Mouse (Mus musculus): Measurements from ENCODE around the gene Pcgf1.
A peak's percentile ranks its signal among the peaks of the same experiment; 100 is the strongest.

The Pcgf1 gene

DNA sequence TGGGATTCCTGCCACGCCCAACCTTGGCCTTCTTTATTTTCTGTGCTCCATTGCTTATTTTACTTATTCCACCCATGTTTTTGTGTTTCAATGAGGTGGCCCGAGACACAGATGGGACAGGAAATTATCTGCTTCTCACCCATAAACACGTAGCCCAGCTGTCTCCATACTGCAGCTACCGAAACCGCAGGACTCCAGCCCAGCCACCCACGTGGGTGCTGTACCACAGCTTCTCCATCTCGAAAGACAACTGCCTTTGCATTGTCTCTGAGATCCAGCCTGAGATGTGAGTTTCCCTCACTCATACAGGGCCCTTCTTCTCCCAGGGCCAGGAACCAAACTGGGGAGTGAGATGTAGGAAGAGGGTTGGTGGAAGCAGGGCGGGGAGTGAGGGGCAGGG lies 11.7 kb upstream of the Pcgf1 start:
- peak; percentile 45 for DNase-seq (ENCODE audit: low read depth, low spot score)

DNA sequence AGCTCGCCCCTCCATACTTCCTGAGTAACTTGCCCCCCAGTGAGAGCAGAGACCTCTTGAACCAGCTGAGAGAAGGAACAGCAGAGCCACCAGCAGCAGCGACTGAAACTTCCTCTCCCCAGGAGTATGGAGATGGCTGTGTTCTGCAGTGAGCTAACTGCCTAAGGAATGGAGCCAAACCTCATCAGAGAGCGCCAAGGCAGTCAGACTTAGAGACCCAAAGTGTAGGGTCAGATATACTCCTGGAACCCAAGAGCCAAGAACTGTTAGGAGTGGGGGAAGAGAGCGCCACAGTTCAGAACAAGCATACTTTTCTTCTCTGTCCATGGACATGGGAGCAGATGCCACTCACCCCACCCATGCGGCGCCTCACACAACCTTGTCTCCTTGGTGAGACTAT lies 11.2 kb upstream of the Pcgf1 start:
- no peak for DNase-seq (ENCODE audit: low read depth, low spot score)

DNA sequence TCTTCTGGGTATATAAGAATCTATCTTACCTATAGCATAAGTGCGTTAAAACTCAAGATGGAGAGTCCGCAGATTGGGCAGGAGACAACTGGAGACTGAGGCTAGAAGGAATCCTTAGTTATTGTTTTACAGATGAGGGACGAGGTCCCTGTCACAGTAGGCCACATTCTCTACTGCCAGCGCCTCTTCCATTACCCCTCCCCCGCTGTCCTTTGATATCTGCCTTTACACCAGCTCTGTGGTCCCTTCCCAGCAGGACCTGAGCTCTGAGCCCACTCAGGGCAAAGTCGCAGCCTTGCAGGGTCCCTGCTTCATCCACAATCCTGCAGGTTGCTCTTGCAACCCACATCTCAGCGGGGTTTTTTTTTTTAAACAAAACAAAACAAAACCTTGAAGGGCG lies 9.4 kb upstream of the Pcgf1 start:
- no peak for DNase-seq (ENCODE audit: low read depth, low spot score)

DNA sequence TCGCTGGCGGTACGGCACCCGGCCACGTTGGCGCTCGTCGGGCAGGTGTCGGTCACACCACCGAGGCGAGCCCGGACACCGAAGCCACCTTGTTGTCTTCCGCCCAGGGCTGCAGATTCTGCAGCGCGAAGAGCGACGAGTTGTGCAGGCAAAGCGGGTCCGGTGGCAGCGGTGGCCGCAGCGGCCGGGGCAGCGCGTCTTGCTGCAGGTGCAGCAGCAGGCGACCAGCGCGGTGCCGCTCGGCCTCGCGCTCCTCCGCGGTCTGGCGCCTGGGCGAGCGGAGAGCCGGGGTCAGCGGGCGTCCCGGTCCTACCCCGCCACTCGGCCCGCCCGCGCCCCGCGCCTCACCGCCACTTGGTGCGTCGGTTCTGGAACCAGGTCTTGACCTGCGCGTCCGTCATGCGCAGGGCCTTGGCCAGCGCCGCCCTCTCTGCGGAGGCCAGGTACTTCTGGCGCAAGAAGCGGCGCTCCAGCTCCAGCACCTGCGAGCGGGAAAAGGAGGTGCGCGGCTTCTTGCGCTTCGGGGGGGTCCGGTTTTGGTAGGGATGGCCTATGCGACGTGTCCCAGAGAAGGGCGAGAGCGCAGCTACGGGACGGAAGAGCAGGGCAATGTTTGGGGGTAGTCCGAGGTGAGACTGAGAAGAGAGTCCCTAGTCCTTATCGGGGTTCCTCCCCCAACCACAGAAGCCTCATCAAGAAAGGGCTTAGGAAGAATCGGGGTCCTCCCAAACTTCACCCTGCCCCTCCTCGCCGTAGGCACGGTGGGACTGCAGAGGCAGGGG lies 8.8 kb upstream of the Pcgf1 start:
- peak; percentile 26 for DNase-seq (ENCODE audit: low read depth, low spot score)

DNA sequence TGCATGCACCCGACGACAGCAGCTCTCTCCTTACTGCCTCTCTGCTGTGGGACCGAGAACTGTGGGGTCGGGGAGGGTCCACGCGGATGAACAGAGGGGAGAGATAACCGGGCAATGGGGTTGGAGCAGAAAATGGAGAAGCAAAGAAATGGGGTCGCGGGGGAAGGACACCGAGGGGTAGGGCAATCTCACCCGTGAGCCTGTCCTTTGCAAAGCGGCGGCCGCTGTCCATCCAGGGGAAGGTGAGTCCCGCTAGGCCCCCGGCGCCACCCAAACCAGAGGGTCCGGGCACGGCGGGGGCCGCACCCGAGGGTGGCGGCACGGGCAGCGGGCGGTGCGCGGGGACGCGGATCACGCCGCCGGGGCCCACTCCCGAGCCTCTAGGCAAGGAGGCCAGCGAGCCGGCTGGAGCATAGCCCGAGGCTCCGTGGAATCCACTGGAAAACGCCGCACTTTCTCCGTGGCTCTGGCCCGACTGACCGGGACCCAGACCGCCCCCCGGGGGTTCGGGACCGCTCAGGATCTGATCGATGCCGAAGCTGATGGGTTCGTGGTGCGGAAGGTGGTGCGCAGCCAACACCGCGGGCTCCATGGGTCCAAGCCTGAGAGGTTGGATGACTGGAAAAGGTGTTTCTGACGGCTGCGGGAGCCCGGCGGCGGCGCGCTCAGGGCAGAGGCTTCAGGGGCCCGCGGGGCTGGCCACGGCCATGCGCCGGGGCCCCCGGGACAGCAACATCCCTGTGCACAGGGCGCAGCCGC lies 8.0 kb upstream of the Pcgf1 start:
- peak; percentile 27 for DNase-seq (ENCODE audit: low read depth, low spot score)

DNA sequence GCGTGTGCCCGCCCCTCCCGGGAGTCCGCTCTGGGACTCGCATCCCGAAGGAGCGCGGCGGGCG lies 7.6 kb upstream of the Pcgf1 start, which contains the start of gene Tlx2:
Gene Tlx2, minus strand, starts transcription at position 47 of the 64 bp plus-strand sequence.
- no peak for DNase-seq (ENCODE audit: low read depth, low spot score)

DNA sequence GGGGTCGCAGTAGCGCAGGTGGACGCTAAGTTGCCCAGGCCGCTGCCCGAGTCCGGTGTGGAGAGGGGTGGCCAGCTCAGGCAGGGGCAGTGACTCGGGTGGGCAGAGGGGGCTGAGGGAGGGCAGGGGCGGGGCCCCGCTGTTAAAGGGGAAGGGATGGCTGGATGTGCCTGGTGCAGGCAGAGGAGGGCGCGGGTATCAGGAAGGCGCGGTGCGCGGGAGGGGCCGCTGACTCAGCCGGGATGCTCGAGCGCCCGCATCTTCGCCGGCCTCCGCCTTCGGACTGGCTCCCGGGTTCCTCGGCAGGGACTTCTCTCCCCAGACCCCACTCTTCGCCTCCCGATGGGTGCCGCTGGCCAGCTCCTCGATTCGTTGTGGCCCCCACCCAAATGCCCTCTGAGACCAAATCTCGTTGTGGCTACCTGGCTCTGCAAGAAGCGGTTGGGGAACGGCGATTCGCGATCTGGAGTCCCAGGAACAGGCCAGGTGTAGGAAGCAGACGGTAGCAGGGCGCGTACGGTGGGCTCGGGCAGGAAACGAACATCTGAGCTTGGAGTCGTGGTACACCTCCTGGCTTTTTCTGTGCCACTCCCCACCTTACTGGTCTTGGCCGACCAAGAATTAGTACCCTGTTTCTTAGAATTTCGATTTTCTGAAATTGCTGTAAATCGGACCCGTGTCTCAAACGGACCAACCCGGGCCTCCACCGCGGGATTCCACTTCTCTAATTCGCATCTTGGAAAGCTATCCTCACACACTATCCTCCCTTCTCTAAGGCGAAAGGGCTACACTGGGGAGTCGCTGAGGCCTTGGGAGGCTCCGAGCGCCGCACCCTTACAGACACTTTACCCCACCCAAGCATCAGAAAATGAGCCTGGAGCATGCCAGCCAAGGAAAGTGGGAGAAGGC lies 7.1 kb upstream of the Pcgf1 start:
- peak; percentile 47 for DNase-seq (ENCODE audit: low read depth, low spot score)

DNA sequence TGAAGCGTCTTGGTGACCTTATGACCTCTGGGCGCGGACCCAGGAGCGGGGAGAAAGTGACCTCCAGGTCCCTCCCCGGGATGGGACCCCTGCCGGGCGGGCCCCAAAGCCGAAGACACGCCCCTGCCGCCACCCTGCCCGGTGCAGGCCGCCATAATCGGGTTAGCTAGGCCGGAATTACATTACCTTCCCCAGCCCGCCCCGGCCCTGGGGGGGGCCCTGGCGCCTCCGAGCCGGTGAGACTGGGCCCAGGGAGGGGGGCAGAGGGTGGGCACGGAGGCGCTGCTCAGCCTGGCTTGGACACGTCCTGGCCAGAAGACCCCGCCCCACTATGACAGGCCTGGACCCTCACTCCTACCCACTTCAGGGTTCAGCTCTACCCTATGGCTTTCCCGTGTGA lies 6.4 kb upstream of the Pcgf1 start:
- no peak for DNase-seq (ENCODE audit: low read depth, low spot score)

DNA sequence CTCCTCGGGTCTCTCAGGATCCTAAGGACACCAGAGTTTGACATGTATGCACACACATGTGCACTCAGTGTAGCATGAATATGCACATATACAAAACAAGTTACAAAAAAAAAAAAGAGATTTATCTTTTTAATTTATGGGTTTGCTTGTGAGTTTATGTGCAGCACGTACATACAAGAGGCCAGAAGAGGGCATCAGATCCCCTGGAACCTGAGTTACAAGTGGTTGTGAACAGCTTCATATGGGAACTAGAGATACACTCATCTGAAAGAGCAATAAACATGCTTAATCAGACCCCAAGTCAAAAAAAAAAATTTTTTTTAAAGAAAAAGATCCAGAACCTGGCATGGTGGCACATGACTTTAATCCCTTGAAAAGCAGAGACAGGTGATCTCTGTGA lies 2.7 kb upstream of the Pcgf1 start:
- DNase-seq (ENCODE audit: low read depth, low spot score), result peak; percentile 71

DNA sequence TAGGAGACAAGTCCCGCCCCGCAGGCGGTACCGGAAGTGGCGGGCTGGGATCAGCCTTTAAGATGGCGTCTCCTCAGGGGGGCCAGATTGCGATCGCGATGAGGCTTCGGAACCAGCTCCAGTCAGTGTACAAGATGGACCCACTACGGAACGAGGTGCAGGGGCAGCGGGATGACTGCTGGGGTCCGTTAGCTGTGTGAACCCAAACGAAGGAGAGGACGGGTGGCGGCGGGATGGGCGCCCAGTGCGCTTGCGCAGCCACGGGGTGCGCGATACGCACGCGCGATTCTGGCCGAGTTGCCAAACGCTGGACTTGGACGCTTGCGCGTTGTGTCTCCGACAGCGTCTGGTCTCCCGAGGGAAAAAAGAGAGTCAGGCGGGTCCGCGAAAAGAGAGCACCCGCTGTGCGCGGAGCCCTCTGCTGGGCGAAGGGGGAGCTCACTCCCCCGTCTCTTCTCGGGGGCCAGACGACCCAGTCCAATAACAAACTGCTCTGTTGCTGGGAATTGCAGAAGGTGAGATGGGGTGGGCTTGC lies 722 bp downstream of the Pcgf1 start:
- DNase-seq (ENCODE audit: low read depth, low spot score), result peak; percentile 99

DNA sequence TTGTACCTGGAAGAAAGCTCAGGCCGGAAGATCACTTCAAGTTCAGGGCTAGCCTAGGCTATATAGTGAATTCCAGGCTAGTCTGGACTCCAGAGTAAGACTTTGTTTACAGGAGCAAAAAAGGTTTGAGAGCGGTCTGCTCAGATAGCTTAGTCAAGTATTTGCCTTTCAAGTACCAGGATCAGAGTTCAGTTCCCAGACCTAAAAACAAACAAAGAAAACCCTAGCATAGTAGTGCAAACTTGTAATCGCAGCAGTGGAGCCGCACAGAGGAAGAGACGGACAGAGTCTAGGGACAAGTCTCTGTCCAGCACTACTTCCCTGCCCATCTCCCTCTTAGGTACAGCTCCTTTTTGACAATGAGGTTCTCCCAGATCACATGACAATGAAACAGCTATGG lies 2.5 kb downstream of the Pcgf1 start:
- no peak for DNase-seq (ENCODE audit: low read depth, low spot score)

DNA sequence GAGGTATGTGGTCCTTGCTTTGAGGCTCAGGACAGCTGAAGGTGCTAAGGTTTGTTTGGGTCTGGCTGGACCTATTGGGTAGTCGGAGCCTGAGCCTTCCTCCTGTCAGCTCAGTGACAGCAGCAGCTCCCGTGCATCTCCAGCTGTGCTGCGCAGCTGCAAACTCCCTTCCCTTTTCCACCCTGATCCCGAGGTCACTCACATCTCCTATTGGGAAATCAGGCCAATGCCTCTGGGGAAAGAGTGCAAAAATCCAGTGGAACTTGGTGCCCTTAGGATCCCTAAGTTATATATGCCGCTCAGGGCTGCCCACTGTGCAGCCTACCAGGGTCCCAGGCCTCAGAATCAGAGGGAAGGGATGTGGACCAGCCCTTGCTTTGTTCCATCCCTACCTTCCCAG lies 5.8 kb downstream of the Pcgf1 start:
- DNase-seq (ENCODE audit: low read depth, low spot score), result no peak

DNA sequence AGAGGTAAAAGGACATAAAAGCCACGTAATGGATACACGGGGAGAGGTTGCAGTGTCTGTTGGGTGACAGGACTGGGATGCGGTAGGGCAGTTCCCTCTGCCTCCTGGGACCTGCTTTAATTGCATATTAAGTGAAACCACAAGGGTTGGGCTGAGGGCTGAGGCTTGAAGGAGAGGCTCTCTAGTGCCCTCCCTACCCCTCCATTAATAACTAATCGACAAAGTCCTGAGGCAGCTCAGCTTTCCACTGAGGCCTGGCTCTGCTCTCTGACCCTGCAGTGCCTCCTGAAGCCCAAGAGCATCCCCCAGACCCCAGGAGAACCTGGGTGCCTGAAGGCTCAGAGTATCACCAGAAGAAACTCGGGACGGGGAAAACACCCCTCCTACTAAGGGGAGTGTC lies 6.8 kb downstream of the Pcgf1 start:
- DNase-seq (ENCODE audit: low read depth, low spot score), result no peak

DNA sequence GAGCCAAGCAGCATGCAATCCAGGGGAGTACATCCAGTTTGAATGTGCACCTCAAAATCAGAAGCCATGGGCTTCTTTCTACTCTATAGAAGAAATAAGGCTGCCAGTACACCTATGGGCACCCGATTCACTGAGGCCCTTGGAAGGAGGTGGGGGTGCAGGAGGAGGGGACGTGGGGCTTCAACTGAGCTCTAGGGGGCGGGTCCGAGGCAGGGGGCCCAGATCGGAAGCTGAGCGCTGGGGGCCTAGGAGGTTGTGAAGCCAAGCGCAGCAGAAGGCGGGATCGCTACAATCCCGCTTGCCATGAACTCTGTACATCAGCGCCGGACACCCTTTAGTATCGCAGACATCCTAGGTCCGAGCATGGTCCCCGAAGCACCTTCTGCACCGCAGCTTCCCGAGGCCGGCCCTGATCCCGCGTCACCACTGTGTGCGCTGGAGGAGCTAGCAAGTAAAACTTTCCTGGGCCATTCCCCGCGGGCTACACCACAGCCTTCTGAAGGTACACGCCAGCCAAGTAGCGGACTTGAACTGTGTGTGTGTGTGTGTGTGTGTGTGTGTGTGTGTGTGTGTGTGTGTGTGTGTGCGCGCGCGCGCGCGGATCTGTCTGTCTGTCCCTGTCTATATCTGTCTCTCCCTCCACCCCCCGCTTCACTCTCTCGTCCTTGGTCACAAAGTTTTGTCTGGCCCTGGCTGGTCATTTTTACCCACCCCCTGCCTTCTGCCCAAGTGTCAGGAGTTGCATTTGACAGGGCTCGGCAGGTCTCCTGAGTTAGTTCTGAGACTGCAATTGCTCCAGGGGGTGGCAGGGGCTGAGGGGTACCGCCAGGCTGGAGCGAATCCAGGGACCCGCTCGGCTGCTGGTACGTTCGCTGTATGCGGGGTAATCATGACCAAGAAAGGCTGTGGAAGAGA lies 8.7 kb downstream of the Pcgf1 start, which contains the start of gene Lbx2:
Gene Lbx2, plus strand, starts transcription at position 247 of the 915 bp plus-strand sequence.
- DNase-seq (ENCODE audit: low read depth, low spot score), result peak; percentile 38

DNA sequence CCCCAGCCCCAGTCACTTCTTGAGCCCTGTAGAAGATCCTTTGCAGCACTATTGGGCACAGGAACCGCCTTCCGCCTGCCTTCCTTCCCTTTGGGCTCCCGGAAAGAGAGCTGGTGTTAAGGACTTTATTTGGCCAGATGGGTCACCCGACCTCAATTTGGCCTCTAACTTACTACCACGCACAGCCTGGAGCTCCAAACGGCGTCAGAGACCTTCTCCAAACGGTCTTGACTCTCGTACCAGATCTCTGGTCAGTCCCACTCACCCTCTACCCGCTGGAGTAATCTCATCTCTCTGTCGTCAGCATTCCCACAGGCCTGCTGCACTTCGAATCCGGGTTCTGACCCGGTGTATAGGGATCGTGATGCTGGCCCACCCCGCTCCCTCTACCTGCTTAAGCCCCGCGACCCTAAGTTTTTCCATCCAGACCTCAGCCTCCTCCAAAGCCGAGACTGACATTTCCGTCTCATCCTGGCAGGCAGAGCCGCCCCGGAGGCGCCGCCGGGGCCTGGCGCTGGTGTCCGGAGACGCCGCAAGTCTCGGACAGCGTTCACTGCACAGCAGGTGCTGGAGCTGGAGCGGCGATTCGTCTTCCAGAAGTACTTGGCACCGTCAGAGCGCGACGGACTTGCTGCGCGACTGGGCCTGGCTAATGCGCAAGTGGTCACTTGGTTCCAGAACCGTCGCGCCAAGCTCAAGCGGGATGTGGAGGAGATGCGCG lies 9.7 kb downstream of the Pcgf1 start:
- DNase-seq (ENCODE audit: low read depth, low spot score), result no peak

DNA sequence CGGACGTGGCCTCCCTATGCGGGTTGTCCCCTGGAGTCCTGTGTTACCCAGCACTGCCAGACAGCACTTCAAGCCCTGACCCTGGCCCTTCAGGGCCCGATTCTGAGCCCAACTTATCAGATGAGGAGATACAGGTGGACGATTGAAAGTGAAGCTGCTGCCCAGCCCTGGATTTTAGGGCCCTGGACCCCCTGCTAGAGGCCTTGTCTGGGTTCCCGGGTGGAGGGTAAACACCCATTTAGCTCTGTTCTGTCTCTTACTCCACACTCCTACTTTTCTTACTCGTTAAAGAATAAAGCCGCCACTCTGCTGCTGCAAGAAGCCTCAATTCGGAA lies 10.2 kb downstream of the Pcgf1 start:
- no peak for DNase-seq (ENCODE audit: low read depth, low spot score)

DNA sequence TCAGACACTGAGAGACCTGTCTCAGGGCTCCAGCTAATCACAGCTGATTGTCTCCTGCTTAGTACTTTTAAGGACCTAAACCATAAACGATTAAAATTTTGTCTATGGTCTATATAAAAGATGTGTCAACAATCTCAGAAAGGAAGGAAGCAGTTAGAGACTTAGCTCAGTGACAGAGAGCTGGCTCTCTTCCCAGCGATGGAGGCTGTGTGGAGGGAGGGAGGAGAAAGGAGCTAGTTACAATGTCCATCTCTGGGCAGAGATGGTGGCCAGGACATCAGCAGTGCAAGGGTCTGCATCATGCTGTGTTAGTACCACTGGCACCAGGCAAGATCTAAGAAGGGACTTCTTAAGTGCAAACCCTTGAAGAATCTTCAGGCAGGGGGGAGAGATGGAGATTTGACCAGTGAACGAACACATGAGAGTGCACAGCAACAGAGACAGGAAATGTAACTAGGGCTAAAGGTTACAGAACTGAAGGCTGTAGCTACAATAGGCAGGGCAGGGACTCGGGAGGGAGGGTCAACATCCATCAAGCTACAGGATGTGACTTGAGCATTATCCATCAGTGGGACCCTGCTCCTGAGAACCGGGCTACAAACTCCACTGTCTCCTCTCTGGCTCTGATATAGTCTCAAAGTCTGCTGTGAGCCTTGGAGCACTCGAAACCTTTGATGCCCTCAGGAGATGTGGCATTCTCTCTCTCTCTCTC lies 14.9 kb downstream of the Pcgf1 start:
- no peak for DNase-seq (ENCODE audit: low read depth, low spot score)

DNA sequence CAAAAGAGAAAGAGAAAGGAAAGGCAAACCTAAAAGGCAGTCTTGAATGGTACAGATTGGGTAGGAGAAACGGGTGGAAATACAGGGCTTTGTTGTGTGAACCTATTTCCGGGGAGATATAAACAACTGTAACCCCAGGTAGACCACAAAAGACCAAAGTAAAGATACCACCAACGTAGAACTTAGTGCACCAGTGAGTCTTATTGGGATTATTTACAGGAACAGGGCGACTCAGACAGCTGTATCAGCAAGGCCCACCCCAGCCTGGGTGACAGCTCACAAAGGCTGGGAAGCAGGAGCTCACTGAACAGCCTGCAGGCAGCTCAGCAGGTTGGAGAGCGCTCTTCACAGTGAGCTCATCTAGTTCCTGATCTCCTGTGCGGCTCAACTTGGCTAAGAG lies 18.3 kb downstream of the Pcgf1 start:
- peak; percentile 72 for DNase-seq (ENCODE audit: low read depth, low spot score)

DNA sequence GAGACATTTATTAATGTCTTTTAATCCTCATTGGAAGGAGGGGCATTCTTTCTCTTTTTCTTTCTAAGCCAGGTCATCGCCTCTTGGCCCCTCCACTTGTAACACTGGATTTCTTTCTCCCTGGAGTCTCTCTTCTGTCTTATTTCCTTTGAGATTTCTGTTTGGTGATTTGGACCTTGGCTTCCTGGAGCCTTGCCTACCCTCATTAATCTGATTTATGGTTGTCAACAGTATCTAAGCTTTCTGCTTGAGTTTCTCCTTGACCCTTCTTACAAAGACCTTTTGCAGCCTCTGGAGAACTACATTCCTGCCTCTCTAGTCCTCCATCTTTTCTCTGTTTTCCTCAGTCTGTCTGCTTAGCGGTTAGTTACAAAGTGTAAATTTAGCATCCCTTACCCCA lies 20.7 kb downstream of the Pcgf1 start:
- DNase-seq (ENCODE audit: low read depth, low spot score), result no peak

DNA sequence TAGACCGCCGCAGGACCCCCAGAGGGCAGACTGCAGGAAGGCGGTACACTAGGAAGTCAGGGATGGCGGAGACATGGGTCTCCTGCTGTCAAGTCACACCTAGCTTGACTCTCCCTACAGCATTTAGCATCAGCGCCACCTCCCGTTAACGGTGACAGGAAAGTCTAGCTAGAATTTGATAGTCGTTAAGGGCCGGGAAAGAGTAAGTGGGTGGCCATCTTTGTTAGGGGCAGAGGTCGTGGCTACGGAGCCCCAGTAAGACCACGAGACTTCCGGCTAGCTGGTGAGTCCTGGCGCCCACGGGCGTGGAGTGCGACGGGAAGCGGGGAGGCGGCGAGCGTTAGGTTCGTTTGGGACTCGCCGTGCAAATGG lies 23.6 kb downstream of the Pcgf1 start, which contains the start of the genes Ccdc142 and Gm42688:
Gene Ccdc142, plus strand, starts transcription at position 286 of the 372 bp plus-strand sequence.
Gene Gm42688, plus strand, starts transcription at position 302 of the 372 bp plus-strand sequence.
- peak; percentile 93 for DNase-seq (ENCODE audit: low read depth, low spot score)
